Mouse (Mus musculus) bone marrow macrophage, adult 2 months (primary cell): ENCODE results near the gene Atp13a3.

ENCODE experiments used
- CTCF ChIP-seq: IDR thresholded peaks from 2 replicates; pipeline ENCODE4 v1.5.1; 2012; ENCODE audit warnings: low read depth, mild to moderate bottlenecking, low read length, moderate library complexity
- POLR2A ChIP-seq: IDR thresholded peaks from 2 replicates; pipeline ENCODE4 v1.6.1; 2012; ENCODE audit warnings: mild to moderate bottlenecking, low read depth, low read length, borderline replicate concordance

DNA sequence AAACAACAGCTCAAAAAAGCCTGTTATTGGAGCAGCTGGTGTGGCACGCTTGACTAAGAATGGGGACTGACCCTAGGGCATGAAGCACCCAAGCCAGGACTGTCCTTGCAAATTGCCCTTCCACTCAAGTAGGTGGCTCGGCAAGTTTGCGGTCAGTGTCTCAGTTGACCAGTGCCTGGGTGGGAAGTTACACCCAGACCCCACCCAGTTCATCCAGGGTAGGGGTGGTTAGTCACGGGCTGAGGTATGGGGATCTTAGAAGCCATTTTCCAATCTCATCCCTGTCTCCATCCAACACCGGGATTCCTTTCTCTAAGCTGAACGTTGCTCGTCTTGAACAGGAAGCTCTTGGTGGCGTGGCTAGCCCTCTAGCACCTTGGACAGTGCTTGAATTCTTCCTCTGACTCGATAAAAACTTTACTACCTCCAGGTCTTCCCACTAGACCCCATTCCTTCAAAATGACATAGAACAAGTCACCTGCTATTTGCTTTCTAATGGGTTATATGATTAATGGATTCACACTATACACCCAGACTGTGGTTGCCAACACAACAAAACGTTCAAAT is 106.0 kb downstream of the Atp13a3 start:
- TF ChIP-seq CTCF (no peak), POLR2A (no peak)
